Mouse (Mus musculus) heart, postnatal 14 days (tissue): ENCODE results near the gene Nxph2. TPM values are rescaled to one million over a fixed set of nuclear protein-coding genes. Genes with fewer than 3 reads are reported as not detected.
"Not testable (repeated sequence)": the region's sequence is repeated elsewhere in the genome, so short reads cannot be mapped to it uniquely, and the experiment has no call there.

Experiments
- DNase-seq, 2 experiments: peaks; one replicate each; pipeline ENCODE4 v3.0.0; 2021 to 2022
- intact Hi-C: fragments of 180-260 bp; cut with DNase I; formaldehyde crosslinking; loops from one replicate; pipeline ENCODE4 v1.15.1; 2025
- long read RNA-seq, 2 experiments: library from polyadenylated mRNA; stranded (forward); transcript quantifications; one replicate each; pipeline ENCODE4 v2.0.0; 2021
- total RNA-seq, 2 experiments: library from RNA; stranded (reverse); gene quantifications; 2 replicates each; pipeline ENCODE4 v1.2.3; 2021

The Nxph2 gene
- not detected for total RNA-seq
- long read RNA-seq, experiment 1: 0 reads
- long read RNA-seq, experiment 2: 0 reads

DNA sequence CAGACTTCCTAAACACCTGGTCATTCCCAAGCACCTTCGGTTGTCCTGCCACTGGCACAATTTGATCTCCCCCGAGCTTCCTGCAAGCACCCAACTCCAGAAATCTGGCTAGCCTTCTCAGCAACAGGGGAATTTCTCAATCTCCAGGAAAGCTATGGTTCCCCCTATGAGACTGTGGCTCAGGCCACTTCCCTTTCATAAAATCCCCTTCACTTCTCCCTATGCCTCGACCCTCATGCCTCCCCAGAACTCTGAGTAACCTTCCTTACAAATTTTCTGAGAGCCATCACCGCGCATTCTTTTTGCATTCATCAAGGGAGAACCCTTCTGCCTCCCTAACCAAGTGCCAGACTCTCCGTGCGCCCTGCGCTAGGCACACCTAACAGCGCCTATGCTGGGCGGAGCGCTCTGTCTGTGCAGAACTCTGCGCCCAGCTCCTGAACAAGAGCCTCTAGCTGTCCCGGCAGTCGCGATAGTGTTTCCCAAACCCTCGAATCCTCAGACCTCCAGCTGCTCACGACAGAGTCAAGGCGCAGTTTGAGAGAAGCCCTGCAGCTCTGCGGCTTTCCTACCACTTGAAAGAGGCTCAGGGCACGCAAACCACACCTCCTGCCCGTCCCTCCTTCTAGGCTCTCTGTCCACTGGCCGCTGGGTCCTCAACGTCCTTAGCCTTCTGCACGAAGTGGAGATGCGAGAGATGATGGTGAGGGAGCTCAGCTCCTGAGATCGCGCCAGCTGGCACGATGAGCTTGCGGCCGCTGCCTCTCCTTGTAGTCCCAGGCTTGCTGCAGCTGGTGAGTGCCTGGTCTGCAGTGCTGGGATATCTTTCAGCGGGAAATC, at the start of gene Nxph2:
Gene Nxph2 (plus strand): TSS at position 501 of the 840 bp plus-strand sequence.
- no peak for DNase-seq

GRCm38 (mm10) chr2:23290991-23291390, 30.1 kb upstream of the Nxph2 start:
- intact Hi-C loops: not testable (repeated sequence)
- DNase-seq: peak in 1 of 2 experiments; percentile 48

More for the DNA sequence above, at the start of gene Nxph2:
- intact Hi-C loops: no loop called here

- intact Hi-C loops: no loop called here
- no peak for DNase-seq
Measured at GRCm38 (mm10) chr2:23314869-23315268, 6.2 kb upstream of the Nxph2 start.

Other genes with a start within 250 kb of the Nxph2 start
- 1 to 10 TPM in 1 of 2 experiments, under 1 TPM in 1; 0.84 to 1.8 TPM for gene Mastl, start 165.2 kb upstream of the Nxph2 start, total RNA-seq
- 10 to 100 TPM; 65.2 to 66.8 TPM for gene Yme1l1, start 164.9 kb upstream of the Nxph2 start, total RNA-seq
- not detected for gene 4931423N10Rik, start 113.8 kb upstream of the Nxph2 start, total RNA-seq